Mouse (Mus musculus): ENCODE measurements around the gene Gm2564. TPM values are rescaled to one million over a fixed set of nuclear protein-coding genes. Genes with fewer than 3 reads are reported as not detected.

Gene Gm2564
- 1.9 TPM in 2 replicates for polyA plus RNA-seq (2012; rRNA removed)

DNA sequence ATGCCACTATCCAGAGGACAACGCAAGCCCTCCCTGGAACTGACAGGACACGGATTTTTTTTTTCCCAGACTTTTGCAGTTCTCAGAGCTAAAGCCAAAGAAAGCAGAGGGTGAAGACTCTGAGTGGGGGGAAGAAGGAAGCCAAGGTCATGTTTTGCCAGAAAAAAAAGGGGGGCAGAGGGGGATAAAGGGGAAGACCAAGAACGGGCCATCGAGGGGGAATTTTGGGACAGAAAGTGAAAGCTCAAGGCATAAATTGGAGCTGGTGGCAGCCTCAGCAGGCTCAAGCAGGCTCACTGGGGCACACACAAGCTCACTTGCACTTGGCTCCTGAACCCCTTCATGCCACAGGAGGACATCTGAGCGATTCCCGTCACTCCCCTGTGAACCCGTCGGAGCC is at the start of gene Gm2564:
Gm2564 (plus strand) TSS at position 301 of the 400 bp plus-strand sequence.

DNA sequence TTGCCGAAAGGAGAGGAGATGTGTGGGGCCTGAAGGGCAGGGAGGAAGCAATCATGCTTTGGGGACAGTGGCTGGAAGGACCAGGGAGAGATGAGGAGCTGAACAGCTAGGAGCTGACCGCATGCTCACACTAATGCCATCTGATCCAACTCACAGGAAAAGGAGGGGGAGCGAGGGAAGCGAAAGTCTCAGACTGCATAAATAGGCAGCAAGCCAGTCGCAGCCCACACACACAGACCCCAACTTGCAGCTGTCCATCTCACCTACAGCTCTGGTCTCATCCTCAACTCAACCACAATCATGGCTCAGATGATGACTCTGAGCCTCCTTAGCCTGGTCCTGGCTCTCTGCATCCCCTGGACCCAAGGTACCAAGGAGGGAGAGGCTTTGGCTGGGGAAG is 17.6 kb upstream of the Gm2564 start, which contains the start of gene Gm10591:
Gm10591 (plus strand) TSS at position 301 of the 400 bp plus-strand sequence.

GRCm38 (mm10) chr4:42654951-42655350 is 25.4 kb downstream of the Gm2564 start, which contains the start of gene Ccl27b:
TSS of gene Ccl27b (plus strand) at chr4:42655251.

GRCm38 (mm10) chr4:42661793-42662192 is 32.3 kb downstream of the Gm2564 start, which contains the start of gene Il11ra2:
TSS of gene Il11ra2 (minus strand) at chr4:42661893.

Other genes starting within 250 kb of the Gm2564 start
- not detected in 2 replicates for gene Gm21586, start 190.3 kb upstream of the Gm2564 start, polyA plus RNA-seq (2012; rRNA removed)
- gene Gm2163, start 163.0 kb upstream of the Gm2564 start, polyA plus RNA-seq (2012; rRNA removed) = 0.12 and 0.13 TPM in 2 replicates
- not detected in 2 replicates for gene Fam205a2, start 101.5 kb upstream of the Gm2564 start, polyA plus RNA-seq (2012; rRNA removed)
- not detected in 2 replicates for gene Gm10591, start 17.5 kb upstream of the Gm2564 start, polyA plus RNA-seq (2012; rRNA removed)
- not detected in 2 replicates for gene Ccl27b, start 25.5 kb downstream of the Gm2564 start, polyA plus RNA-seq (2012; rRNA removed)
- gene Il11ra2, start 32.2 kb downstream of the Gm2564 start, polyA plus RNA-seq (2012; rRNA removed) = 0.64 and 0.77 TPM in 2 replicates
- gene 4930578G10Rik, start 105.8 kb downstream of the Gm2564 start, polyA plus RNA-seq (2012; rRNA removed) = not detected in 2 replicates
- gene Ccl19, start 126.9 kb downstream of the Gm2564 start, polyA plus RNA-seq (2012; rRNA removed) = 3.7 and 5.9 TPM in 2 replicates
- 130 and 161 TPM in 2 replicates for gene Ccl21a, start 144.3 kb downstream of the Gm2564 start, polyA plus RNA-seq (2012; rRNA removed)
- gene Fam205a1, start 224.2 kb downstream of the Gm2564 start, polyA plus RNA-seq (2012; rRNA removed) = not detected in 2 replicates
- gene Gm12394, start 227.1 kb downstream of the Gm2564 start, polyA plus RNA-seq (2012; rRNA removed) = not detected in 2 replicates
- gene Fam205c, start 244.5 kb downstream of the Gm2564 start, polyA plus RNA-seq (2012; rRNA removed) = not detected in 2 replicates

All from ovary, adult 2 months (tissue).